Mouse (Mus musculus): Measurements from ENCODE around the gene Rnh1. TPM values are rescaled to one million over a fixed set of nuclear protein-coding genes. Genes with fewer than 3 reads are reported as not detected.

The Rnh1 gene
- polyA plus RNA-seq, 1 experiment from 2014 or later = 61.0 TPM

DNA sequence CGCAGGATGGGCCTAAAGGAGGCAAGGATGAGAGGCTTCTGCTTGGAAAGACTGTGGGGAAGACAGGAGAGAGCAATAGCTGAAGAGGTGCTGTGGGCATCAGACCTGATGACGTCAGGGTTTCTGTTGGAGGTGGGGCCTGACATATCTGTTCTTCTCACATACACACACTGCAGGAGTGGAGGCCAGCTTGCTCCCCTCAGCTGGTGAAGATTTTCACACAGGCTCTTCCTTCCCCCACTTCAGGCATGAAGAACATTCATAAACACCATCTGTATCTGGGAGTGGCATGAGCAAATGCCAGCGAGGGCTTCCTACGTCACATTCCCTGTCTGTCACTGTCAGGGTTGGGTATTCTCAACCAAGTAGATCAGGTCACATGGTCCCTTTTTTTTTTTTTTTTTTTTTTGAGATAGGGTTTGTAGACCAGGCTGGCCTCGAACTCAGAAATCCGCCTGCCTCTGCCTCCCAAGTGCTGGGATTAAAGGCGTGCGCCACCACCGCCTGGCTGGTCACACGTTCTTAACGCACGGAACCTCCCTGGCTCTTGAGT, 26.5 kb downstream of the Rnh1 start:
- no peak overlapping the region for H3K4me3 ChIP-seq

GRCm38 (mm10) chr7:141145403-141145802, 27.3 kb downstream of the Rnh1 start:
- Histone ChIP-seq H3K4me2 (replicated peaks) (no peak overlapping the region), H3K9me3 (replicated peaks) (no peaks in the 10 kb centered on the region), H3K4me3 (no peak overlapping the region), H3K27ac (no peak overlapping the region), H3K27me3 (no peaks in the 10 kb centered on the region), H3K36me3 (peaks cover 38% of the 10 kb centered on the region), H3K9ac (no peak overlapping the region), H3K4me1 (no peaks in the 10 kb centered on the region)
- no peak for ATAC-seq (ENCODE audit: low FRiP score)
- WGBS = 62% methylated on average over 1 of the region's 1 CpGs

More for the DNA sequence above, 26.5 kb downstream of the Rnh1 start:
- H3K9me3 ChIP-seq (replicated peaks) = no peaks in the 10 kb centered on the region
- peaks cover 33% of the 10 kb centered on the region for H3K36me3 ChIP-seq
- H3K9ac ChIP-seq = no peak overlapping the region
- 95% methylated on average over 12 of the region's 12 CpGs for WGBS
- ATAC-seq (ENCODE audit: low FRiP score) = no peak
- H3K4me2 ChIP-seq (replicated peaks) = no peak overlapping the region
- no peaks in the 10 kb centered on the region for H3K4me1 ChIP-seq
- H3K27ac ChIP-seq = no peak overlapping the region
- H3K27me3 ChIP-seq = no peaks in the 10 kb centered on the region

GRCm38 (mm10) chr7:141144650-141145049, 28.0 kb downstream of the Rnh1 start:
- H3K4me2 ChIP-seq (replicated peaks) = no peak overlapping the region
- no peak overlapping the region for H3K4me3 ChIP-seq
- peaks cover 42% of the 10 kb centered on the region for H3K36me3 ChIP-seq
- WGBS = 96% methylated on average over 3 of the region's 3 CpGs
- no peak overlapping the region for H3K27ac ChIP-seq
- H3K27me3 ChIP-seq = no peaks in the 10 kb centered on the region
- H3K9ac ChIP-seq = no peak overlapping the region
- H3K4me1 ChIP-seq = no peaks in the 10 kb centered on the region
- ATAC-seq (ENCODE audit: low FRiP score) = no peak
- H3K9me3 ChIP-seq (replicated peaks) = no peaks in the 10 kb centered on the region

GRCm38 (mm10) chr7:141143861-141144260, 28.8 kb downstream of the Rnh1 start:
- no peaks in the 10 kb centered on the region for H3K27me3 ChIP-seq
- H3K9me3 ChIP-seq (replicated peaks) = no peaks in the 10 kb centered on the region
- H3K4me1 ChIP-seq = no peaks in the 10 kb centered on the region
- peaks cover 45% of the 10 kb centered on the region for H3K36me3 ChIP-seq
- ATAC-seq (ENCODE audit: low FRiP score) = no peak
- no peak overlapping the region for H3K4me2 ChIP-seq (replicated peaks)
- H3K9ac ChIP-seq = no peak overlapping the region
- H3K27ac ChIP-seq = no peak overlapping the region
- WGBS = 85% methylated on average over 2 of the region's 2 CpGs
- no peak overlapping the region for H3K4me3 ChIP-seq

- Histone ChIP-seq H3K9ac (no peak overlapping the region), H3K36me3 (peaks cover 46% of the 10 kb centered on the region), H3K4me3 (no peak overlapping the region), H3K4me2 (replicated peaks) (no peak overlapping the region), H3K27ac (no peak overlapping the region), H3K27me3 (no peaks in the 10 kb centered on the region), H3K4me1 (no peaks in the 10 kb centered on the region), H3K9me3 (replicated peaks) (no peaks in the 10 kb centered on the region)
- ATAC-seq (ENCODE audit: low FRiP score) = no peak
- WGBS = 51% methylated on average over 5 of the region's 5 CpGs
These were observed 29.5 kb downstream of the Rnh1 start for GRCm38 (mm10) chr7:141143112-141143511.

DNA sequence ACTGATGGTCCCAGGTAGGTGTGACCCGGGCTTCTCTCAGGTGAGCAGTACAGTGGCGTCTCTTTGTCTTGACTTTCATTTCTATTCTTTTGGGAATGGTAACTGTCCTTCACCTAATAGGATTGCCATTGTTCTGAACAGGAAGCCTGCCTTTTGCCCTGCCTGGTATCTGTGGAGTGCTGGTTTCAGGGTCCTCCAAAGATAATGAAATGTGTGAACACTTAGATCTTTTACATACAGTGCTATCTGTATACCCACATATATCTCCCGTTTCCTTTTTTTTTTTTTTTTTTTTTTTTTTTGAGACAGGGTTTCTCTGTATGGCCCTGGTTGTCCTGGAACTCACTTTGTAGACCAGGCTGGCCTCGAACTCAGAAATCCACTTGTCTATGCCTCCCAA, 31.3 kb downstream of the Rnh1 start:
- no peak for ATAC-seq (ENCODE audit: low FRiP score)
- Histone ChIP-seq H3K36me3 (peaks cover 46% of the 10 kb centered on the region), H3K9ac (no peak overlapping the region), H3K27ac (no peak overlapping the region), H3K4me1 (no peaks in the 10 kb centered on the region), H3K27me3 (no peaks in the 10 kb centered on the region), H3K4me3 (no peak overlapping the region), H3K4me2 (replicated peaks) (no peak overlapping the region), H3K9me3 (replicated peaks) (no peaks in the 10 kb centered on the region)
- 85% methylated on average over 4 of the region's 4 CpGs for WGBS

- no peak for ATAC-seq (ENCODE audit: low FRiP score)
- H3K4me2 ChIP-seq (replicated peaks) = peak overlapping the region; percentile 92
- H3K4me3 ChIP-seq = peak overlapping the region; percentile 87
- no peaks in the 10 kb centered on the region for H3K9me3 ChIP-seq (replicated peaks)
- H3K27ac ChIP-seq = no peak overlapping the region
- H3K27me3 ChIP-seq = no peaks in the 10 kb centered on the region
- 57% methylated on average over 12 of the region's 12 CpGs for WGBS
- H3K9ac ChIP-seq = peak overlapping the region; percentile 94
- H3K4me1 ChIP-seq = peaks cover 21% of the 10 kb centered on the region
- H3K36me3 ChIP-seq = peaks cover 22% of the 10 kb centered on the region
These were observed 40.5 kb downstream of the Rnh1 start for GRCm38 (mm10) chr7:141131904-141132755.

DNA sequence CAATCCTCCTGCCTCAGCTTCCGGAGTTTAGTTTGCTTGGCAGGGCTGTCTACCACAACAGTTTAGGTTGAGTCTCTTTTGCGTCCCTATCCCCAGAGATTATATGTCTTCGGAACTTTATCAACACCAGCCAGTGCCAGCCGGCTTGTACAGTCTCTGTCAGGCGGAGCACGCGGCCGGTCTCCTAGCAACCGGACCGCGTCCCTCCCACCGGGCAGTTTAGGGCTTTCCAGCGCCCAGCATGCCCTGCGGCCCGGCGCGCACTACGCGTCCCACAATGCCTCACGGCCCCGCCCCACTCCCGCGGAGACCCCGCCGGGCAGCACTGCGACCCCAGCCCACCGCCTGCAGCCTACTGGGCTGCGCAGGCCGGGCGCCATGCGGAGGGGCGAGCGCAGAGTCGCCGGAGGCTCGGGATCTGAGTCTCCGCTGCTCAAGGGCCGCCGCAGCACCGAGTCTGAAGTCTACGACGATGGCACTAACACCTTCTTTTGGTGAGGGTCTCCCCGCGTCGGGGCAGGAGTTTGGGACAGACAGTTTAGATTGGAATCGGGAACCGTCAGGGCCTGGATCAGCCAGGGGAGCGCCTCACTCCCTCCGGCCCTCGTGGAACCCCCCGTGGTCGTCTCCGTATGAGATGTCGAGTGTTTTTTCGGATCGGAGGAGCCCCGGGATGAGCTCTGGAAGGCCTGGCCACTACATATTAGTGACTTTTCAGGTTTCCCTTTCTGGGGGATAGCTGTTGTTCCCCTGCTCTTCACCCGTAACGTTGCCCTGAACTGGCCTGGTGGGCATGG, 41.4 kb downstream of the Rnh1 start:
- peak overlapping the region; percentile 92 for H3K4me2 ChIP-seq (replicated peaks)
- H3K4me1 ChIP-seq = peaks cover 21% of the 10 kb centered on the region
- peaks cover 13% of the 10 kb centered on the region for H3K36me3 ChIP-seq
- peak overlapping the region; percentile 48; the same call in 1 of the 2 replicates for H3K27ac ChIP-seq
- under 1% methylated on average over 59 of the region's 59 CpGs for WGBS
- H3K4me3 ChIP-seq = peak overlapping the region; percentile 87
- H3K9ac ChIP-seq = peak overlapping the region; percentile 94
- no peaks in the 10 kb centered on the region for H3K9me3 ChIP-seq (replicated peaks)
- ATAC-seq (ENCODE audit: low FRiP score) = peak; percentile 99
- no peaks in the 10 kb centered on the region for H3K27me3 ChIP-seq

DNA sequence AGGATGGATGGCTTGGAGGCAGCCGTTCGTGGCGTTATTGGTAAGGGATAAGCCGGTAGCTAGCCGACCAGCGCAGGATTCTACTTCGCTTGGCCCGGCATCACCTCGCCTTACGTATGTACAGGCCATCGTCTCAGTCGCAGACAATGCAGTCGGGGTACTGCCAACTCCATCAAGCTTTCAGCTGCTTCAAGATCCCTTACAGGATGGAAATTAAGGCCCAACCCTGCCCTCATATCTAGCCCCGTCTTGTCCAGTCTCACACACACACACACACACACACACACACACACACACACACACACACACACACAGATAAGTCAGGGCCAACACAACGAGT, 49.2 kb downstream of the Rnh1 start:
- peak overlapping the region; percentile 65 for H3K4me2 ChIP-seq (replicated peaks)
- H3K4me3 ChIP-seq = peak overlapping the region; percentile 57
- 3% methylated on average over 15 of the region's 15 CpGs for WGBS
- H3K4me1 ChIP-seq = peaks cover 4% of the 10 kb centered on the region
- no peaks in the 10 kb centered on the region for H3K27me3 ChIP-seq
- H3K36me3 ChIP-seq = no peaks in the 10 kb centered on the region
- no peak; the same call in 1 of the 2 replicates for ATAC-seq (ENCODE audit: low FRiP score)
- H3K27ac ChIP-seq = peak overlapping the region; percentile 87
- H3K9me3 ChIP-seq (replicated peaks) = no peaks in the 10 kb centered on the region
- peak overlapping the region; percentile 68 for H3K9ac ChIP-seq

DNA sequence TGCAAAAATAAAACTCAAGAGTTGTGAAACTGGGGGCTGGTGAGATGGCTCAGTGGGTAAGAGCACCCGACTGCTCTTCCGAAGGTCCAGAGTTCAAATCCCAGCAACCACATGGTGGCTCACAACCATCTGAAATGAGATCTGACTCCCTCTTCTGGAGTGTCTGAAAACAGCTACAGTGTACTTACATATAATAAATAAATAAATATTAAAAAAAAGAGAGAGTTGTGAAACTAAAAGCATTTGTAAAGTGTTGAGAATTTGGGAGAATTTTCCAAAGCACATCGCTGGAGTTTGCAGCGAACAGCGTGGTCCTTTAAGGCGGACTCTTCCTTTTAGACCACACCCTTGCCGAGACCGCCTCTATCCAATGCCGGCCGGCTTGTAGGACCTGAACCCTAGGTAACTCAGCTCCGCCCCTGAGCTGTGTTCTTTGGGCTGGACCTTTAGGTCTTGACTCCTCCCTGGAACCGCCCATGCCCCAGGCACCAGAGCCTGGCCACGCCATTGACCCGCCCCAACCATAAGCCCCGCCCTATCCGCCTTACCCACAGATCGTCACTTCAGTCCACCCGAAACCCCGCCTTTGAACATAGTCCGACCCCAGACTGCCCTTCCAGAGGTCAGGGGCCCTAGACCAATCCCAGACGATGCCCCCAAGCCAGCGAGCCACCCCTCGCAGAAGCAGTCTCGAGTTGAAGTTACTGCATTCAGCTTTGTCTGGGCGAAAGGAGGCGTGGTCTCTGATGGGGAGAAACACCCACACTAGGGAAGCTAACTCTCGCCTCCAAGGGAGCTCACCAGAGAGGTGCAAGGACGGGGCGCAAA, 49.8 kb downstream of the Rnh1 start:
- Histone ChIP-seq H3K4me3 (peak overlapping the region; percentile 57), H3K4me2 (replicated peaks) (peak overlapping the region; percentile 65), H3K27ac (peak overlapping the region; percentile 87), H3K4me1 (peaks cover 4% of the 10 kb centered on the region), H3K27me3 (peaks cover 6% of the 10 kb centered on the region; the same call in 1 of the 2 replicates), H3K9ac (peak overlapping the region; percentile 68), H3K36me3 (no peaks in the 10 kb centered on the region), H3K9me3 (replicated peaks) (no peaks in the 10 kb centered on the region)
- peak; percentile 97 for ATAC-seq (ENCODE audit: low FRiP score)
- 2% methylated on average over 29 of the region's 29 CpGs for WGBS

GRCm38 (mm10) chr7:141122245-141122644, 50.4 kb downstream of the Rnh1 start, which contains the start of gene Ptdss2:
Ptdss2 (plus strand) TSS chr7:141122382.
- H3K27me3 ChIP-seq = peaks cover 12% of the 10 kb centered on the region; the same call in 1 of the 2 replicates
- peak within 1 kb of the TSS; percentile 65 for H3K4me2 ChIP-seq (replicated peaks)
- H3K27ac ChIP-seq = peak within 1 kb of the TSS; percentile 87
- no peak for ATAC-seq (ENCODE audit: low FRiP score)
- H3K9me3 ChIP-seq (replicated peaks) = no peaks in the 10 kb centered on the region
- peak within 1 kb of the TSS; percentile 57 for H3K4me3 ChIP-seq
- 51% methylated on average over 14 of the region's 14 CpGs for WGBS
- peaks cover 4% of the 10 kb centered on the region for H3K4me1 ChIP-seq
- H3K9ac ChIP-seq = peak within 1 kb of the TSS; percentile 68
- no peaks in the 10 kb centered on the region for H3K36me3 ChIP-seq

Data from hindbrain, embryonic 12.5 days (tissue).